Mouse (Mus musculus) cerebellum, adult 2 months (tissue): ENCODE data around the gene Spns3. TPM values are rescaled to one million over a fixed set of nuclear protein-coding genes. Genes with fewer than 3 reads are reported as not detected.

Source experiments
- DNase-seq, 2 experiments: peaks; one replicate each; pipeline ENCODE4 v3.0.0; 2021
- H3K27ac ChIP-seq: fragments of 200-500 bp; 2 replicates; pipeline ENCODE4 v1.5.1; 2012; ENCODE audit warnings: low read length, control low read depth, inconsistent platforms; ENCODE audit not compliant: insufficient read depth
- H3K27me3 ChIP-seq: fragments of 200-500 bp; 2 replicates; pipeline ENCODE4 v1.6.1; 2012; ENCODE audit warnings: inconsistent platforms, mild to moderate bottlenecking, low read length, moderate library complexity; ENCODE audit not compliant: control insufficient read depth, insufficient read depth
- H3K4me1 ChIP-seq: fragments of 200-500 bp; 2 replicates; pipeline ENCODE4 v1.6.1; 2011; ENCODE audit warnings: low read length; ENCODE audit not compliant: control insufficient read depth, insufficient read depth
- H3K4me3 ChIP-seq: fragments of 200-500 bp; replicated peaks from 2 replicates; pipeline ENCODE3; 2011; ENCODE audit warnings: mild to moderate bottlenecking, low read depth, low read length, control low read depth; ENCODE audit not compliant: insufficient read depth
- CTCF ChIP-seq: fragments of 200-500 bp; IDR thresholded peaks from 2 replicates; pipeline ENCODE4 v1.5.1; 2011; ENCODE audit warnings: low read depth, mild to moderate bottlenecking, control low read depth, low read length, moderate library complexity, borderline replicate concordance; ENCODE audit not compliant: insufficient read depth
- POLR2A ChIP-seq: fragments of 200-500 bp; IDR thresholded peaks from 2 replicates; pipeline ENCODE4 v1.6.1; 2011; ENCODE audit warnings: low read length, control low read depth, borderline replicate concordance; ENCODE audit not compliant: insufficient read depth
- WGBS: fragments of 180-500 bp; shearing (Covaris S2); methylation state at CpG from one replicate; pipeline ENCODE4 v1.1.7; 2018; 5-methylcytosine and 5-hydroxymethylcytosine counted together
- polyA plus RNA-seq: library from polyadenylated mRNA; depleted of rRNA; stranded (reverse); fragments of >200 nt; gene quantifications from 2 replicates; pipeline ENCODE4 v1.2.3, GENCODE M21; 2012

The Spns3 gene
- polyA plus RNA-seq, 1 experiment: 0.84 TPM

DNA sequence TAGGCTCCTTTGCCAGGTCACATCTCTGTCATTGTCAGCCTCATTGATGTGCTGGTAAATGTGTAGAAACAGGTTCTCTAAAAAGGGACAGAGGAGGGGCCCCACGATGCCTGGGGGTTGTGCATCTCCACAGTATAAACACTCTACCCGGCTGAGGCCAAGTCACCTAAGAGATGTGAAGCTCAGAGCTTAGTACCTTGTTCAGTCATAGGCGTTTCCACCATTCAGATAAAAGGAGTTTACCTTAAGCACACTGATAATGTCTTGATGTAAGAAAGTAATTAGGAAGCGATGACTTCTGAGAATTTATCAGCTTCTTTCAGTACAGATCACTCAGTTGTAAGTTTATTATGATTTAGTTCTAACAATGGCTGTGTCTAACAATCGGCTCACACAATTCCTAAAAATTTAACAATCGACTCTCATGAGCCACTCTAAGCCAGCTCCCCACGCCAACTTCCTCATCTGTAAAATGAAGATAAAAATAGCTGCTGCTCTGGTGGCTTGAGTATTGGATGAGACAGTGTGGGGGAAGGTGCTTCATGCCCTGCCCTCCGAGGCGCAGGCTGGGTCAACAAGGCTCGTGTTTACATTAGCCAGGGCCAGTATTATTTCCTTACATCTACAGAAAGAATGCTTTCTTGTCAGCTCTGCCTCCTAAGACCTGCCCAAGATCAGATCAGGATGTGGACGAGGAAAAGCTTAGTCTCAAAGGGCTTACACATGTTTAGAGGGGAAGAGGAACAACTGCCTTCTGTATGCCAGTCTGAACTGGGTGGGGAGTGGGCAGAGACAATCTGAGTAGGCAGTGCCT, 83.4 kb downstream of the Spns3 start:
- Histone ChIP-seq H3K4me1 (no peaks in the 10 kb centered on the region; the same call in 1 of the 2 replicates), H3K4me3 (no peak overlapping the region), H3K27me3 (no peaks in the 10 kb centered on the region), H3K27ac (peak overlapping the region; percentile 23; the same call in 1 of the 2 replicates)
- TF ChIP-seq CTCF: no peak
- no peak for TF ChIP-seq POLR2A
- DNase-seq: no peak
- WGBS: 52% methylated on average over 11 of the region's 11 CpGs

DNA sequence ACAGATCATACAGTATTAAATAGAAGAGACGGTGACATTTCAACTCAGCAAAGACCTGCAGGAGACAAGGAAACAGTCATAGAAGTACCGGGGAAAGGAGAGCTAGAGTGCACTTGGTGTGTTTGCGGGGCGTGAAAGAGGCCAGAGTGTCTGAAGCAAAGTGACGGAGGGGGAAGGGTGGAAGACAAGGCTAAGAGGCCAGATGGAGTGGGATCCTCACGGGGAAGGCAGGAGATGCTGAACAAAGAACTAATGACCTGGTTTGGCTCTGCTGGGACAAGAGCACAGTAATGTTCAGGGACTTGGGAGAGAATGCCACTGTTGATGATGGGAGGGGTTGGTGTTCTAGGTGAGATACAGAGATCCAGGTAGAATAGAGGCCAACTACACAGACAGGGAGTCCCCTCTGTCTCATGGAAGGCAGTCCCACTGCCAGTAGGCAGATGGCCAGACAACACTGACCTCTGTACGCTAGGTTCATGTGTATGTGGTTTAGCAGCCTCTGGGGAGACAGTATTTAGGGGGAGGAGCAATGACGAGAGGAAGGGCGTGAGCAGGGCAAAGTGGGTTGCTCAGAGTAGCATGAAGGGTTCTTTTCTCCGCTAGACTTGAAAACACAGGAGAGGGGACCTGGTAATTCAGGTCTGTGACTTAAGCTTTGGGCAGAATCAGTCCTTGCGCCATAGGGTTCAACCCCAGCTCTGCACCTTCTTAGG, 84.2 kb downstream of the Spns3 start:
- 54% methylated on average over 11 of the region's 11 CpGs for WGBS
- no peak for DNase-seq
- no peaks in the 10 kb centered on the region; the same call in 1 of the 2 replicates for H3K4me1 ChIP-seq
- no peaks in the 10 kb centered on the region for H3K27me3 ChIP-seq
- H3K27ac ChIP-seq: peak overlapping the region; percentile 23; the same call in 1 of the 2 replicates
- TF ChIP-seq POLR2A: no peak
- no peak for TF ChIP-seq CTCF
- no peak overlapping the region for H3K4me3 ChIP-seq

DNA sequence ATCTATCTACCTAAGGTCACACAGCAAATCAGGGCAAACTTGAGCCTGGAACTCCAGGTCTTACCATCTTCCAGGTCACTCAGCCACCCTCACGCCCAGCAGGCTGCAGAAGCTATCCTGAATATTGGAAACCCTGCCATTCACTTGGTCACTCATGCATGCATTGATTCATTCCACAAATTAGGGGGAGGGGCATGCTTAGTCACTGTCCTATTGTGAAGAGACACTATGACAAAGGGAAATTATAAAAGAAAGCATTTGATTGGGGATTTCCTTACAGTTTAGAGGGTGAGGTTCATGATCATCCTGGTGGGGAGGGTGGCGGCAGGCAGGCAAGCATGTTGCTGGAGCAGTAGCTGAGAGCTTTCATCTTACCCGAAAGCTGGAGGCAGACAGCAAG, 85.5 kb downstream of the Spns3 start:
- TF ChIP-seq POLR2A (no peak), CTCF (no peak)
- H3K4me1 ChIP-seq: no peaks in the 10 kb centered on the region

DNA sequence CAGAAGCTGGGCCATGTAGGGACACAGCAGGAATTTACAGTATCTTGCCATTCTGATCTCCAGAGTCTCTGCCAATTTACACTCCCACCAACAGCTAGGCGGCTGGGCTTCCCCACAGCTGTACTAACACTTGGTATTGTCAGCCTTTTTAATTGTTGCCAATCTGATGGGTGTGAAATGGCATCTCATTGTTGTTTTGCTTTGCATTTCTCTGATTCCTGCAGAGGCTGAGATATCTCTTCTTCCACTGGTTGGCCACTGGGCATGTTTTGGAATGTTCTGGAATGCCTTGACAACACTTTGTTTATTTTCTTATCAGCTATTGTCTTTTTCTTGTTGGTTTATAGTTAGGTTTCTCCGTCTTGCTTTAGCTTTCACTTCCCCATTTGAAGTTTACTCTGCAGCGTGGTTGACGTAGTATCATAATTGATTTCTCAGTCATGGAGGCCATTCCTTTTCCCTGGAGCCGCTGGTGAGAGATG, 88.8 kb downstream of the Spns3 start:
- H3K4me1 ChIP-seq: no peaks in the 10 kb centered on the region
- no peak overlapping the region for H3K4me3 ChIP-seq
- WGBS: 49% methylated on average over 5 of the region's 5 CpGs
- TF ChIP-seq POLR2A (no peak), CTCF (no peak)
- no peaks in the 10 kb centered on the region for H3K27me3 ChIP-seq
- no peak overlapping the region for H3K27ac ChIP-seq
- no peak for DNase-seq

More for the DNA sequence above, 85.5 kb downstream of the Spns3 start:
- Histone ChIP-seq H3K27me3 (no peaks in the 10 kb centered on the region), H3K4me3 (no peak overlapping the region), H3K27ac (no peak overlapping the region)
- 77% methylated on average over 3 of the region's 3 CpGs for WGBS
- DNase-seq: no peak

DNA sequence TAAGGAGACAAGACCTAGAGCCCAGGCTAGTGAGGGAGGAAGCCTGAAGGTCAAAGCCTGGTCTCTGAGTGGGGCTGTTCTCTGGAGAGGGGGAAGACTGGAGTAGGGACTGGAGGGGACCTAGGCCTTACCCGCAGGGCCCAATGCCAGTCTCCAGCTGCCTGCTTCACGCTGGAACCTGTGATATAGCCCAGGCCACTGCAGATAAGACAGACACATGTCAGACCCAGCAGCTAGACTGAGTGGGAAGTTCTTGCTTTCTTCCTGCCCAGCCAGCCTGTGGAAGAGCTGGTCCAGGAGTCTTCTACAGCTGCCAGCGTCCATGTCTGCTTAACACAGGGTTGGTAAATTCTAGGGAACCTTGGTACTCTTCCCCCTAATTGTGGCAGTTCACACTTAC, 91.8 kb downstream of the Spns3 start:
- Histone ChIP-seq H3K27ac (peak overlapping the region; percentile 36; the same call in 1 of the 2 replicates), H3K27me3 (no peaks in the 10 kb centered on the region; the same call in 1 of the 2 replicates), H3K4me3 (no peak overlapping the region), H3K4me1 (no peaks in the 10 kb centered on the region)
- WGBS: 76% methylated on average over 3 of the region's 3 CpGs
- DNase-seq: no peak
- TF ChIP-seq CTCF (no peak), POLR2A (no peak)

GRCm38 (mm10) chr11:72457995-72458496, 92.3 kb downstream of the Spns3 start:
- WGBS: 79% methylated on average over 12 of the region's 12 CpGs
- H3K4me1 ChIP-seq: no peaks in the 10 kb centered on the region
- peak overlapping the region; percentile 36; the same call in 1 of the 2 replicates for H3K27ac ChIP-seq
- no peak for DNase-seq
- TF ChIP-seq CTCF (no peak), POLR2A (no peak)
- no peaks in the 10 kb centered on the region; the same call in 1 of the 2 replicates for H3K27me3 ChIP-seq
- H3K4me3 ChIP-seq: no peak overlapping the region

GRCm38 (mm10) chr11:72455694-72456093, 94.6 kb downstream of the Spns3 start:
- peak in 1 of 2 experiments; percentile 58 for DNase-seq
- Histone ChIP-seq H3K4me1 (no peaks in the 10 kb centered on the region), H3K4me3 (no peak overlapping the region), H3K27ac (peak overlapping the region; percentile 75; the same call in 1 of the 2 replicates), H3K27me3 (no peaks in the 10 kb centered on the region; the same call in 1 of the 2 replicates)
- 22% methylated on average over 5 of the region's 5 CpGs for WGBS
- TF ChIP-seq CTCF: no peak
- TF ChIP-seq POLR2A: no peak
